Mouse (Mus musculus) bone marrow macrophage, adult 2 months (primary cell): ENCODE data around the gene Catsperg1.

Source experiments
- CTCF ChIP-seq: IDR thresholded peaks from 2 replicates; pipeline ENCODE4 v1.5.1; 2012; ENCODE audit warnings: low read depth, mild to moderate bottlenecking, low read length, moderate library complexity
- POLR2A ChIP-seq: IDR thresholded peaks from 2 replicates; pipeline ENCODE4 v1.6.1; 2012; ENCODE audit warnings: mild to moderate bottlenecking, low read depth, low read length, borderline replicate concordance

GRCm38 (mm10) chr7:29162750-29163525 lies 50.9 kb downstream of the Catsperg1 start:
- TF ChIP-seq CTCF (no peak), POLR2A (no peak)
